Mouse (Mus musculus) cerebellum, postnatal 10 days (tissue): ENCODE measurements at regions not wholly inside any gene's neighbourhood (a gene's known extent, or its start where the extent isn't known, plus 50 kb on each side); places are given as distances from the start of the nearest gene placed in this dataset.

Experiments
- DNase-seq, 2 experiments: peaks; one replicate each; pipeline ENCODE4 v3.0.0; 2021; ENCODE audit warnings: mixed read lengths in 2 of 2

DNA sequence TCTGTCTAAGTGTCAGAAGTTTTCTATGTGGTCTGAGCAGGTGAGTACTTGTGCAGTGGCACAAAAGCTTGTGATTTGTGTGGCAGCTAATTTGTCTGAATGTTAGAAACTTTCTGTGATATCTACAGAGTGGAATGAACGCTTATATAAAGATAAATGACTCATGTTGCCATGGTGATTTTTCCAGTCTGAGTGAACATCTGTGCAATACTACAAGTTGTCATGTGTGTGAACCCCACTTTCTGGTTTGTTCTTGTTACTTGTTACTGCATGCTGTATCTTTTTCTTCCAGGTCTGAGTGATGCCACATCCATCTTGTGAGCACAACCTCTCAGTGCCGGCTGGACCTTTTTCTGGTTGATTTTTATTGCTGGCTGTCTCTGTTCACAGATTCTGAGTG is 96.8 kb downstream of the Btbd35f7 start:
- no peak for DNase-seq

DNA sequence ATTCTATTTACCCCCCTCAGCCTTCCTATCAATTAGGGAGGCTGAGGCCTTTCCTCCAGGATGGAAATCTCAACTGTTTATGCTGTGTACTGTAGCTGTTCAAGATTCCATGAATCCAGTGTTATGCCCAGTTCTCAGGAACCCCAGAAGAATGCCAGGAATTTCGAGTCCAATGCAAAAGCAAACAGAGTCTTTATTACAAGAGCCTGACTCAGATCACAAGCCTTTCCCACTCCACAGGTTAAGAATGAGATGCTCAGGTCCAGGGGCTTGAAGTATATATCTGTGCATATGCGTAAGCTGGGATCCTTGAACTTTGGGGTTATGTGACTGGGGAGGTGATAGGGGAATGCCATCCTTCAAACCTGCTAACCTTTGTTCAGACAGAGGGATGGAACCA is 129.6 kb downstream of the Btbd35f7 start:
- no peak for DNase-seq

DNA sequence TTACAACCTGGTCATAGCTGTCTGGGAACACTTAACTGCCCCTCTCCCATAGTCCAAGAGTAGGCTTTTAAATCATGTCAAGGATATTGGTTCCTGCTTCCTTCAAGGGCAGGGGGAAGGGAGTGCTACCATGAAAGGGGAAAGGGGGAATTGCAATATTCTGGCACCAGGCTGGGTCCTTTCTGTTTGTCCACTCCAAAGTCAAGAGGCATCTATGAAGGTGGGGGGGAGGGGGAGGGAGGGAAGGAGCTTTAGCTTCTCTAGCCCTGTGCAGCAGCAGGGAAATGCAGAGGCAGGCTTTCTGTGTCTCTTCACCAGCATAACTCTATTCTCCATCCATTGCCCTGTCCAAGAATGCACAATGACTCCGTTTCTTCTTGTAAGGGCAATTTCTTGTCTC is 130.0 kb downstream of the Btbd35f7 start:
- no peak for DNase-seq

DNA sequence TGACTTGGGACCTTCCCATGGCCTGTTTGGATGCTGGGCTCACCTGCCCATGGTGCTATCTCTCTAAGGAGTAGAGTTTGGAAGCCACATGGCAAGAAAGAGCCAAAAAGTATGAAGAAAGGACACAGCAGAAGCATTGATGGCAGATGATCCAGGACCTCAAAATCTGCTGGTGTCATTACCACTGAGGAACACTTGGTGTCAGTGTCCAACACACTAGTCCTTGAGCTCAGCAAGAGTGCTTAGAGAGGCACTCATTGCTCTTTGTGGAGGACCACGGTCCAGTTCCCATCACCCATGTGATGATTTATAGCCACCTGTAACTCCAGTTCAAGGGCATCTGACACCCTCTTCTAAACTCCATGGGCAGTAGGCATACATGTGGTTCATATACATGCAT is 134.3 kb downstream of the Btbd35f7 start:
- DNase-seq, result peak; percentile 1
